Mouse (Mus musculus): ENCODE results near the gene Ifitm3. TPM values are rescaled to one million over a fixed set of nuclear protein-coding genes. Genes with fewer than 3 reads are reported as not detected.
"Not testable (repeated sequence)": the region's sequence is repeated elsewhere in the genome, so short reads cannot be mapped to it uniquely, and the experiment has no call there.

Ifitm3 gene
- polyA plus RNA-seq, 1 experiment = 1,773 TPM

DNA sequence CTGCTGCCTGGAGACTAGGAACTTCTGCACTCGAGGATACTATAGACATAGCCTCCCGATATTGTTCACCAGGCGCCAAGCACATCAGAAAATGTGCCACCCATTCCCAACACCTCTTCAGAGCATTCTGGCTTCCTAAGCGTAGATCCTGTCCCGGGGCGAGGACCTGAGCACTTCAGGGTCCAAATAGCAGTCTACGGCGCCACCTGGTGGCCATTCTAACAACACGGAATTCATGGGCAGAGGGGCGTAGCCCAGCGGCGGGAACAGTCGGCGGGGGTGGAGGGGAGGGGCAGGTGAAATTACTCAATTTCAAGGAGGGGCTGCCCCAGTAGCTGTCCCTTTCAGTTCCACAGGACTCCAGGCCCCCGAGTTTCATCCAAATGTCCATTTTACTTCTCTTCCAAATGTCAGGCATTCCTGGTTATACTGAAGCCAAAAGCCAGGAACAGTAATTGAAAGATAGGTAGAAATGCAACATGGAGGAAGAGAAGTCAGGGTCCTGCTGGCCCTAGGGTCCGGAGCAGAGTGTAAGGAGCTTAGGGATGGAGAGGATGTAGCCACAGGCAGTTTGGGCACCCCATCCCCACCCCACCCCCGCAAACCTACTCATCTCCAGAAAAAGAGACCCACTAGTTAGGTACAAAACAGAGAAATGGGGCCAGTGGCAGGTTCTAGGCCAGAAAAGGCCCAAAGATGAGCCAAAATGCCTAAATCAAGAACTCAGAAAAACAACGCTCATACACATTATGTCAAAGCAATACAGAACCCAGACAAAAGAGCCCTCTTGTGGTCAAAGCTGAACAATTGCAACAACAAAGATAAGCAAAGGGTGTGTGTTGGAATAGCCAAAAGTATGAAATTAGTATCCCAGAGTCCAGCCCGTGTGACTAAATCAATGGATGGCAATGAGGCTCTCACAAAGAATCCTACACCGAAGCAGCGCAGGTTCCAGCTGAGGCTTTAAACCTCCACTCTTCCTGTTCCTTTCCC, 38.0 kb upstream of the Ifitm3 start:
- peaks cover 7% of the 10 kb centered on the region for H3K4me1 ChIP-seq (ENCODE audit: control insufficient read depth, insufficient read depth, low read length)

DNA sequence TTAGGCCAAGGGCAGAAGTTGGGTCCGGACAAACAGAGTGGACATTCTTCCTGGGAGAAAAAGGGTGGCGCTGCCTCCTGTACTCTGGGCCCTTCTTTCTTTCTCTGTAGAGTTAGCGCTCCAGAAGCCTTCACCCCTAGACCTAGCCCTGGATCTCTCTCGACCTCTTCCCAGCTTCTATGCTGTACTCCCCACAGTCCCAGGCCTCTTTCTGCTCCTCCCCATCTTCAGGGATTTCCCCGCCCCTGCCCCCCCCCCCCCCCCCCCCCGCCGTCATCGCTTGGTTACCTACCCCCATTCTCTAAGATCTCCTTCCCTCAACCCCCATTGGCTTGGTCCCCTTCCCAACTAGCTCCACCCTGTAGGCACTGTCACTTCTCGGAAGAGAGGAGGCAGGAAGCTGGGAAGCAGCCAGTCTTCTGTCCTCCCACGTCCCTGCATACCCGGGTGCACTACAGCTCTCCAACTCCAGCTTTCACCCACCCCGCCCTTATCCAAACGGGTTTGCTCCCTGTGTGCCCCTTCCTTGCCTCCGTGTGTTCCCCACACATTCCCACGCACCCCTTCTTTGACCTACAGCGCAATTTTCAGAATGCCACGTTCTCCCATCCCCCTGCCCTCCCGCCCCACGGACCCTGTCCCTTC, 37.1 kb upstream of the Ifitm3 start:
- TF ChIP-seq CTCF (IDR thresholded peaks at IDR 0.05; ENCODE audit: low read depth, low read length) (no peak), POLR2A (IDR thresholded peaks at IDR 0.05; ENCODE audit: borderline replicate concordance, low read depth, low read length) (no peak)
- Histone ChIP-seq H3K4me3 (ENCODE audit: insufficient read depth, low read length) (peak overlapping the region; percentile 41), H3K27ac (ENCODE audit: insufficient read depth, low read depth, low read length) (0 out of 2 replicates have a peak overlapping the region, but pooled peaks have one; percentile 9), H3K4me1 (ENCODE audit: control insufficient read depth, insufficient read depth, low read length) (peaks cover 7% of the 10 kb centered on the region)

More for the DNA sequence above, 38.0 kb upstream of the Ifitm3 start:
- Histone ChIP-seq H3K4me3 (ENCODE audit: insufficient read depth, low read length) (peak overlapping the region; percentile 41), H3K27ac (ENCODE audit: insufficient read depth, low read depth, low read length) (0 out of 2 replicates have a peak overlapping the region, but pooled peaks have one; percentile 9)
- TF ChIP-seq CTCF (IDR thresholded peaks at IDR 0.05; ENCODE audit: low read depth, low read length) (peak; percentile 92), POLR2A (IDR thresholded peaks at IDR 0.05; ENCODE audit: borderline replicate concordance, low read depth, low read length) (no peak)

DNA sequence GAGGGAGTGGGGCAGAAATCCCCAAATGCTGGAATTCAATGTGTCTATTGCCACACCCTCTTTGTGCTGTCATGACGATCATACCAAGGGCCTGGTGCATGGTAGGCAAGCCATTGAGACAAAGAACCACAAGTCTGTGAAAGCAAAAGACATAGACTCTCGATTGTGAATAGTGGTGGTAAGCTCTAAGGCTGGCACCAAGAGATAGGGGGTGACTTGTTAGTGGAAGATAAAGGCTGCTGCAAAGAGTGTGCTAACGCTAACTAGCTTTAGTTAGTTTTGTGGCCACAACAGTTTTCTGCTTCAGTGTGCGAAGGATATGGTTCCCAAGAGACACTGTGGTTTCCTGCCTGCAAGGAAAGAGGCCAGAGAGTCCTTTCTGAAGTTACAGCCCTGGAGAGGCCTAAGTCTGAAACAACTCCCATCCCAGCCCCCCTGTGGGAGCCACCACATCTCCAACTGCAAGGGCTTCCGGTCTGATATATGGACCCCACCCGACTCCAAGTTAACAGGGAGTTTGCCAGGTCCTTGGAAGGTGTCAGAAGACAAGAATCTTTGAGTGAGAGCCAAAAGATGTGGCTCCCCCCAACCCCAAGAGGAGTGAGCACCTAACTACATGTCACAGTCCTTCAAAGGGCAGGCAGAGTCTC, 36.5 kb upstream of the Ifitm3 start:
- no peak for TF ChIP-seq CTCF (IDR thresholded peaks at IDR 0.05; ENCODE audit: low read depth, low read length)
- TF ChIP-seq POLR2A (IDR thresholded peaks at IDR 0.05; ENCODE audit: borderline replicate concordance, low read depth, low read length) = no peak
- Histone ChIP-seq H3K4me1 (ENCODE audit: control insufficient read depth, insufficient read depth, low read length) (peaks cover 7% of the 10 kb centered on the region), H3K4me3 (ENCODE audit: insufficient read depth, low read length) (no peak overlapping the region), H3K27ac (ENCODE audit: insufficient read depth, low read depth, low read length) (no peak overlapping the region)

DNA sequence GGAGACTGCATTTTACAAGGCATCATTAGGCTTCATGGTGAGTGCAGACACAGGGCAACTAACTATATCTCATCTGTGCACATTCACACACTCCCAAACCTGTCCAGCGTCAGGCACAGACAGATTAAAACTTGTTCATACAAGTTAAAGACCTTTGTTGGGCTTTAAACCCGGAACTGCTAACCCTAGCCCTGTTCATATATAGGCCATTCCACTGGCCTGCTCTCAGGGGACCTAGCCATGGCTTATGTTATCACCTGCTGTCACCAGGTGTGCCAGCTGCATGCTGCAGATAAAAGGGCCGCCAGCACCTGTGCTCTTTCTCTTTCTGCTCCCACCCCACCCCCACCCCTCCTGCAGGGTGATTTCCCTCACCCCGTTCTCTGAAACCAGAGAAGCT, 32.0 kb upstream of the Ifitm3 start:
- peaks cover 11% of the 10 kb centered on the region for H3K4me1 ChIP-seq (ENCODE audit: control insufficient read depth, insufficient read depth, low read length)
- H3K27ac ChIP-seq (ENCODE audit: insufficient read depth, low read depth, low read length) = no peak overlapping the region
- H3K4me3 ChIP-seq (ENCODE audit: insufficient read depth, low read length) = no peak overlapping the region
- no peak for TF ChIP-seq POLR2A (IDR thresholded peaks at IDR 0.05; ENCODE audit: borderline replicate concordance, low read depth, low read length)
- no peak for TF ChIP-seq CTCF (IDR thresholded peaks at IDR 0.05; ENCODE audit: low read depth, low read length)

DNA sequence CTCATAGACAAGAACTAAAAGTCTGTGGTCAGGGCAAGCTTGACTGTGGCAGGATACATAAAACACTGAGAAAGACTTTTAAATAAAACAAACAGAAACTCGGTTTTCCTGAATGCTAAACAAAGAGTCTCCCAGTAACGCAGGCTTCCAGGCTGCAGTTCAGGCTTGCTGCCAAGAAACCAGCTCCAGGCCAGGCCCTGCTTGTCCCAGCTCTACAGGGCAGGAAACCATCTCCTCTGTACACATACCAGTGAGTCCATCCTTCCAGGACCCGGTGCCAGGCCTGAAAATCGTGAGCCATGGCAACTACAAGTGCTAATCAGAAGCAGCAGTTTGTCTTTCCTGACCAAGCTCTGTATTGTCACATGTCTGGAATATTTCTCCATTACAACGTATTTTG, 31.1 kb upstream of the Ifitm3 start:
- Histone ChIP-seq H3K27ac (ENCODE audit: insufficient read depth, low read depth, low read length) (no peak overlapping the region), H3K4me1 (ENCODE audit: control insufficient read depth, insufficient read depth, low read length) (peaks cover 4% of the 10 kb centered on the region), H3K4me3 (ENCODE audit: insufficient read depth, low read length) (no peak overlapping the region)
- TF ChIP-seq CTCF (IDR thresholded peaks at IDR 0.05; ENCODE audit: low read depth, low read length) (no peak), POLR2A (IDR thresholded peaks at IDR 0.05; ENCODE audit: borderline replicate concordance, low read depth, low read length) (no peak)

DNA sequence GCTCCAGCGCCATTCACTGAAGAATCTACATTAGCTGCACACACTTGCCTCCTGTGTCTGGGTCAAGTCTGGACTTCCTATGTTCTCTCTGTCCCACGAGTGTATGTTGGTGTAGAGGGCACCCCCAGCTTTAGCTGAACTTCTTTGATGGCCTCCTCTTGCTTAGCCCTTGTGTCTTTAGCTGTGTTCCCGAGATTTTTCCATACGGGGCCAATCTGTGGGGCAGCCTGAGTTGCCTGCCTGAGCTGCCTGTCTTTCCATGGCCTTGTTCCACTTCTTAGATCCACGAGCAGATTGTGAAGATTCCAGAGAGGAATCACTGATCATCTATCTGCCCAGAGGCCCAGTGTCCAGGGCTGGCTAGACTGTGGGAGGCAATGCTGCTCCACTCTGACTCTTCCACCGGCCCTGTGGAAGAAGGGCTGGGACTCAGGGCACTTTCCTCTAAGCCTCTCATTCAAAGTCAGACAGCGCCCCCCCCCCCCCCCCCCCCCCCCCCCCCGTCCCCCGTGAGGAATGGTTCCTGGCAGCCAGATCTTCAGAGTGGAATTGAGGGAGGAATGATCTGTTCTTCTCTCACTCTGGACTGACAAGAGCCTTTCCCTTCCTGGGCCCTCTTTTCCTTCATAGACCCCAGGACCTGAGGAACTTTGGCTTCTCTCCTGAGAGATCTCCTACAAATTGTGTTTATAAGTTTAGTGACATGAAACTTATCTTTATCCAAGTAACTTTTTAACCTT, 30.5 kb upstream of the Ifitm3 start:
- Histone ChIP-seq H3K27ac (ENCODE audit: insufficient read depth, low read depth, low read length) (no peak overlapping the region), H3K4me1 (ENCODE audit: control insufficient read depth, insufficient read depth, low read length) (peaks cover 4% of the 10 kb centered on the region), H3K4me3 (ENCODE audit: insufficient read depth, low read length) (no peak overlapping the region)
- TF ChIP-seq CTCF (IDR thresholded peaks at IDR 0.05; ENCODE audit: low read depth, low read length) (no peak), POLR2A (IDR thresholded peaks at IDR 0.05; ENCODE audit: borderline replicate concordance, low read depth, low read length) (no peak)

DNA sequence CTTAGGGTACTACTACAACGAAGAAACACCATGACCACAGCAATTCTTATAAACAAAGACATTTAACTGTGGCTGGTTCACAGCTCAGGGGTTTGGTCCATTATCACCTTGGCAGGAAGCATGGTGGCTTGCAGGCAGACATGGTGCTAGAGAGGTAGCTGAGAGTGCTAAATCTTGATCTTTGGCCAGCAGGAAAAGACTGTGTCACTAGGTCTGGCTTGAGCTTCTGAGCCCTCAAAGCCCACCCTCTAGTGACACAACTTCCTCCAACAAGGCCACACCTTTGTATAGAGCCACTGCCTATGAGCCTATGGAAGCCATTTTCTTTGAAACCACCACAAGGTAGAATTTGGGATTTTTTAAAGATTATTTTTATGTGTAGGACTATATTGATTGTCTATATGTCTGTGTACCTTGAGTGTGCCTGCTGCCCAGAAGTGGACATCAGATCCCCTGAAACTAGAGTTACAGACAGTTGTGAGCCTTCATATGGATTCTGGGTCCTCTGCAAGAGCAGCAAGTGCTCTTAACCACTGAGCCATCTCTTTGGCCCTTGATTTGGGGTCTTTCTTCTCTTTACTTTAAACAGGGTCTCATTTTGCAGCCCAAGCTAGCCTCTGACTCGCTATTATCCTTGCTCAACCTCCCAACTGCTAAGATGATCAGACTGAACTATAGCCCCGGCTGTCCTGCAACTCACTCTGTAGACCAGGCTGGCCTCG, 29.0 kb upstream of the Ifitm3 start:
- no peak overlapping the region for H3K4me3 ChIP-seq (ENCODE audit: insufficient read depth, low read length)
- TF ChIP-seq POLR2A (IDR thresholded peaks at IDR 0.05; ENCODE audit: borderline replicate concordance, low read depth, low read length) = no peak
- no peak overlapping the region for H3K27ac ChIP-seq (ENCODE audit: insufficient read depth, low read depth, low read length)
- H3K4me1 ChIP-seq (ENCODE audit: control insufficient read depth, insufficient read depth, low read length) = peaks cover 4% of the 10 kb centered on the region

DNA sequence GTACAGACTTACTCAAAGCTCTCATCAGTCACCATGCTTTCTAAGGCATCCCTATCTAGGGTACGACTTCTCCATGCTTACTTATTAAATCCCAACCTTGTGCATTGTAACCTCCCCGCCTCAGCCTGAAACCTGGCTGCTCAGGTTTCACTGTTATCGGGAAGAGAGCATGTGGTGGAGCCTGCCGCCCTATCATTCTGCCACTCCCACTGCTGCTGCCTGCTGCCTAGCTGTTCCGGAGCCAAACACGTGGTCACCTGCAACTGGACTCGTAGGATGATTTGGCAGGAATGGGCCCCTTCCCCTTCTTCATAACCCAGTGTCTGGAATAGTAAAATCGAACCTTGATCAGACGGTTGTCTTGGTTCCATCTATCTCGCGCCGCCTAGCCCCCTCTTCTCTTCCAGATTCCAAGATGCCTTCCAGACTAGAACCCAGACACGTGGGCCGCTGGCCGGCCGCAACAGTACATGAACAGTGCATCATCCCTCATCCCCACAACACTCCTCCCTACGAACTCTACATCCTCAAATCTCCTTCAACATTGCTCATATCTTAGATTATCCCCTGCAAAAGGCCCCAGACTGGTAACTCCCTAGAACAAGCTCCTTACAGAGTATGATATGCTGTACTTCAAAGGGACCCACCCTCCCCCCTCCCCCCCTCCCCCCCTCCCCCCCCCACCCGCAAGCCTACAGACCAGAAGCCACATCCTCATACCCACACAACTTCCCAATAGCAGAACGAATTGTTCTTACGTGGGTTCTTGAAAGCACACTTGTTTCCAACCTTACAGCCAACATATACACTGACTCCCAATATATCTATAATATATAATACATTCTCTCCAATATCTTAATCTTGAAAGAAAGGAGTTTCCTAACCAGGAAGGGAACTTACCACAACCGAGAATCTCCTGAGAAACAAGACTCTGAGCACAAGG, 27.8 kb upstream of the Ifitm3 start:
- no peak overlapping the region for H3K4me3 ChIP-seq (ENCODE audit: insufficient read depth, low read length)
- H3K27ac ChIP-seq (ENCODE audit: insufficient read depth, low read depth, low read length) = no peak overlapping the region
- no peak for TF ChIP-seq POLR2A (IDR thresholded peaks at IDR 0.05; ENCODE audit: borderline replicate concordance, low read depth, low read length)
- TF ChIP-seq CTCF (IDR thresholded peaks at IDR 0.05; ENCODE audit: low read depth, low read length) = no peak
- H3K4me1 ChIP-seq (ENCODE audit: control insufficient read depth, insufficient read depth, low read length) = peaks cover 4% of the 10 kb centered on the region

DNA sequence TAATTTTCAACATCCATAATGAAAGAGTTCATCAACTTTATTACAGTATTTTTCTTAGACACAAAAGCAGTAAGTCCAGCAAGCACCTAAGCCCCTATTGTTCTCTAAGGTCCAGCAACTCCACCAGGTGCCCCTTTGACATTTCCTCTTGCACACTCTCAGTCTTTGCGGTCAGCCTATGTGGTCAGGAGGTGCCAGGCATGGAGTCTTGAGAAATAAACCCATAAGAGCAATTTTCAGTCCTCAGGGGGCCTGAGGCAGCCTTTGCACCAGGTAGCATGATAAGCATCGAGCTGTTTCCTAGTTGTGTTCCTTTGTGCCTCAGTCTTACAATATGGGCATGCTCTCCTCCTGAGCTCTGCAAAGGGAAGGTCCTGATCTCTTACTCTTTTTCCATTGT, 26.1 kb upstream of the Ifitm3 start:
- not testable (repeated sequence) for H3K4me3 ChIP-seq (ENCODE audit: insufficient read depth, low read length); H3K4me1 ChIP-seq (ENCODE audit: control insufficient read depth, insufficient read depth, low read length); H3K27ac ChIP-seq (ENCODE audit: insufficient read depth, low read depth, low read length)
